Mouse (Mus musculus): ENCODE measurements around the gene Olfm1. TPM values are rescaled to one million over a fixed set of nuclear protein-coding genes. Genes with fewer than 3 reads are reported as not detected.

Gene Olfm1
- polyA plus RNA-seq, 1 experiment from 2014 or later: 26.0 TPM

DNA sequence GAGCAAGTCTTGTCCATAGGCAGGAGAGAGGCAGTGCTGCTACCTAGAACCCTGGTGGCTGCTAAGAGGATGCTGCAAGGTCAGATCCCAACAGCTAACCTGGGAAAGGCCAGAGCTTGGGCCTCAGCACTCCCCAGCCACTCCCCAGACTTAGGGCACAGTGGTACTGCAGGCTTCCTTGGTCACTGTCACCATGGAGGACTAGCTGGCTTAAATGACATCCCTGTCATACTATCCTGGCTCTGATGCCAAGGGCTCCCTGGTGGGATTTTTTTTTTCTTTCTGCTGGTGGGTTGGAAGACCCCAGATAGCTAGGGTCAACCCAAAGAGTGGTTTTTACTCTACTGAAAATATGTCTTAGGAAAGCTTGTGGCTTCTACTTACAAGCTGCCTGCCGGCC, 25.0 kb downstream of the Olfm1 start:
- 89% methylated on average over 1 of the region's 1 CpGs for WGBS
- no peak for ATAC-seq (replicated peaks; ENCODE audit: low FRiP score, low TSS enrichment, low read depth)

DNA sequence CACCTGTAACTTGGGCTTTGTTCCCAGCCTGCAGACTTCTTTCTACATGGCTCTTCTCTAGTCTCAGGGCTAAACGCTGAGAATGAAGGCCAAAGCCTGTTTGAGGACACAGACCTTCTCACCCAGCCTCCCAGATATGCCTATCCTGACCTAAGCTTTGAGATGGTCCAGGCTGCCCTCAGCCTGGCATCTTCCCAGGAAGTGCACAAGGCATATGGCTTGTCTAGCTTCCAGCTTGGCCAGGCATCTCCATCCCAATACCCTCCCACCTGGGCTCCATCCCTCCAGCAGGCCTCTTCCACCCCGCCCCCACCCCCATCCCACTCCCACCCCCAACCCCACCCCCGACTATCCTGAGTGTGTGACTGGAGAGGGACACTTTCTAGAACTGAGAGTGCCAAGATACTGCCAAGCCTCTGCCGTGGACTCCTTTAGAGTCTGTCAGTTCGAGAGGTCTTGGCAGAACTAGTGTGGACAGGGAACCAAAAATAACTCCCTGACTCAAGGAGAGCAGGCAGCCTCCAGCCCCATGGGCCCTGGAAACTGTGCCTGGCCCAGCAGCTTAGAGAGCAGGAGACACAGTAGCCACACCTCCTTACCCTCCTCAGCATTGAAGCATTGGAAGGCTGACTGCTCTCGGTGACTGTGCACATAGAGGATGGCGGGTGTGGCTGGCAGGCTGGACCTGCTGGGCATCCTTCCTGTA, 26.0 kb downstream of the Olfm1 start:
- Histone ChIP-seq H3K36me3 (ENCODE audit: control insufficient read depth, insufficient read depth, low read length) (peaks cover 17% of the 10 kb centered on the region; the same call in 1 of the 2 replicates), H3K4me1 (replicated peaks; ENCODE audit: control insufficient read depth, insufficient read depth, low read length) (no peaks in the 10 kb centered on the region), H3K27me3 (replicated peaks; ENCODE audit: control insufficient read depth, insufficient read depth, low read length) (no peaks in the 10 kb centered on the region), H3K4me3 (ENCODE audit: low read depth, low read length) (no peak overlapping the region), H3K9me3 (ENCODE audit: control insufficient read depth, low read length) (no peaks in the 10 kb centered on the region), H3K9ac (ENCODE audit: low read length) (no peak overlapping the region), H3K4me2 (ENCODE audit: low read length) (no peak overlapping the region), H3K27ac (ENCODE audit: low read depth) (no peak overlapping the region)
- no peak for DNase-seq (ENCODE audit: low spot score)
- ATAC-seq (replicated peaks; ENCODE audit: low FRiP score, low TSS enrichment, low read depth): no peak
- 68% methylated on average over 7 of the region's 7 CpGs for WGBS

More for the DNA sequence above, 25.0 kb downstream of the Olfm1 start:
- H3K4me3 ChIP-seq (ENCODE audit: low read depth, low read length): no peak overlapping the region
- H3K9ac ChIP-seq (ENCODE audit: low read length): no peak overlapping the region
- no peak overlapping the region for H3K27ac ChIP-seq (ENCODE audit: low read depth)
- H3K4me1 ChIP-seq (replicated peaks; ENCODE audit: control insufficient read depth, insufficient read depth, low read length): no peaks in the 10 kb centered on the region
- no peak for DNase-seq (ENCODE audit: low spot score)
- H3K9me3 ChIP-seq (ENCODE audit: control insufficient read depth, low read length): no peaks in the 10 kb centered on the region
- no peak overlapping the region for H3K4me2 ChIP-seq (ENCODE audit: low read length)
- H3K27me3 ChIP-seq (replicated peaks; ENCODE audit: control insufficient read depth, insufficient read depth, low read length): no peaks in the 10 kb centered on the region
- peaks cover 17% of the 10 kb centered on the region; the same call in 1 of the 2 replicates for H3K36me3 ChIP-seq (ENCODE audit: control insufficient read depth, insufficient read depth, low read length)

DNA sequence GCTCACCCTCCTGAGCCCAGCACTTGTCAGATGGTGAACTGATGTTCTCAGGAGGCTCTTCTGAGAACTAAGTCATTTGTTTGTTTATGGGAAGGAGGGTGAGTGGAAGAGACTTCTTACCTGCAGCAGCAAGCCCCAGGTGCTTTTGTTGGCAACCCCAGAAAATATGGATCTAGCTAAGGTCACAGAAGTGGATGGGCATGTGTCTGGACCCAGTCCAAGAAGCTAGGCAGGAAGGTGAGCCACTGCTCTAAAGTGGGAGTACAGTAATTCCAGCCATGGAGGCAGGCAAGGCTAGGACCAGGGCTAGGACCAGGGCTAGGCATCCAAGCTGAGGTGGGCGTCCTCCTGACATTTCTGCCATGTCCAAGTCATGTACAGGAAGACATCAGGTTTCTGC, 26.8 kb downstream of the Olfm1 start:
- H3K27ac ChIP-seq (ENCODE audit: low read depth): no peak overlapping the region
- WGBS: 88% methylated on average over 1 of the region's 1 CpGs
- DNase-seq (ENCODE audit: low spot score) (no peak), ATAC-seq (replicated peaks; ENCODE audit: low FRiP score, low TSS enrichment, low read depth) (no peak)
- no peak overlapping the region for H3K9ac ChIP-seq (ENCODE audit: low read length)
- H3K27me3 ChIP-seq (replicated peaks; ENCODE audit: control insufficient read depth, insufficient read depth, low read length): no peaks in the 10 kb centered on the region
- H3K4me1 ChIP-seq (replicated peaks; ENCODE audit: control insufficient read depth, insufficient read depth, low read length): no peaks in the 10 kb centered on the region
- H3K4me2 ChIP-seq (ENCODE audit: low read length): no peak overlapping the region
- peaks cover 14% of the 10 kb centered on the region; the same call in 1 of the 2 replicates for H3K36me3 ChIP-seq (ENCODE audit: control insufficient read depth, insufficient read depth, low read length)
- H3K9me3 ChIP-seq (ENCODE audit: control insufficient read depth, low read length): no peaks in the 10 kb centered on the region
- no peak overlapping the region for H3K4me3 ChIP-seq (ENCODE audit: low read depth, low read length)

DNA sequence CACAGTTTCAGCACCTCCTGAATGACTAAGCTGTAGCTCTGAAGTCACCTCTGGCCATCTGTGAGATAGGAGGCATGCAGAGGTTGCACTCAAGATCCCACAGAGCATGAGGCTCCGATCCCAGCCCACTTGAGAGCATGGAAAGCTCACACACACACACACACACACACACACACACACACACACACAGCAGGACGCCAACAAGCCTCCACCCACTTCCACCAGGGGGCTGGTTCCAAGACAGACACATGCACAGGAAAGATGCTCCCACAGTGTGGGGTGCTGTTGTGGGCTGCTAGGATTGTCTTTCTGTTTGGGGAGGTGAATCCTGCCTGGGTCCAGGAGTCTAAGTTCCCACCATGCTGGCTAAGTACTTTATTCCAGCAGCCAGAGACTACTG, 29.0 kb downstream of the Olfm1 start:
- H3K27ac ChIP-seq (ENCODE audit: low read depth): no peak overlapping the region
- H3K4me2 ChIP-seq (ENCODE audit: low read length): no peak overlapping the region
- WGBS: 33% methylated on average over 1 of the region's 2 CpGs
- 0 out of 2 replicates have a peak, but pooled peaks cover 4% of the 10 kb centered on the region for H3K36me3 ChIP-seq (ENCODE audit: control insufficient read depth, insufficient read depth, low read length)
- ATAC-seq (replicated peaks; ENCODE audit: low FRiP score, low TSS enrichment, low read depth) (no peak), DNase-seq (ENCODE audit: low spot score) (no peak)
- no peaks in the 10 kb centered on the region for H3K9me3 ChIP-seq (ENCODE audit: control insufficient read depth, low read length)
- H3K27me3 ChIP-seq (replicated peaks; ENCODE audit: control insufficient read depth, insufficient read depth, low read length): no peaks in the 10 kb centered on the region
- no peak overlapping the region for H3K4me3 ChIP-seq (ENCODE audit: low read depth, low read length)
- H3K9ac ChIP-seq (ENCODE audit: low read length): no peak overlapping the region
- H3K4me1 ChIP-seq (replicated peaks; ENCODE audit: control insufficient read depth, insufficient read depth, low read length): peaks cover 9% of the 10 kb centered on the region; the same call in 1 of the 2 replicates

DNA sequence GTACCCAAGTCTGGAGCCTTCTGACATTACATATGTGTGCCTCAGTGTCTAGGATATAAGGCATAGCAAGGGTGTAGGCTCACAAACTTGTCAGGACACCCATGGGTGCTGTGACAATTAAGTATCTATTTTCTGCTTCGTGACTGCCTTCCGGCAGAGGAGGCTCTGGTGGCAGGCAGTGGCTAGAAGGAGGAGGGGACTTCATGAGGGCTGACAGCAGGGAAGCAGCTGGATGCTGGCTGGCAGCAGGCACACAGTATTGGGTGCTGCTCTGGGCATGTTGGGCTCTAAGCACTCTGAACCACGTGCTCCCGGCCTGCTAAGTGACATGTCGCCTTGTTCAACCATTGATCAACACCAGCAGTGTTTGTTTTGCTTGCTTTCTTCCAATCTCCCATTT, 32.0 kb downstream of the Olfm1 start:
- H3K36me3 ChIP-seq (ENCODE audit: control insufficient read depth, insufficient read depth, low read length): peaks cover 18% of the 10 kb centered on the region
- no peak overlapping the region for H3K4me2 ChIP-seq (ENCODE audit: low read length)
- no peak for DNase-seq (ENCODE audit: low spot score)
- no peaks in the 10 kb centered on the region for H3K27me3 ChIP-seq (replicated peaks; ENCODE audit: control insufficient read depth, insufficient read depth, low read length)
- 65% methylated on average over 5 of the region's 5 CpGs for WGBS
- H3K4me3 ChIP-seq (ENCODE audit: low read depth, low read length): no peak overlapping the region
- H3K27ac ChIP-seq (ENCODE audit: low read depth): no peak overlapping the region
- H3K4me1 ChIP-seq (replicated peaks; ENCODE audit: control insufficient read depth, insufficient read depth, low read length): peaks cover 9% of the 10 kb centered on the region; the same call in 1 of the 2 replicates
- H3K9me3 ChIP-seq (ENCODE audit: control insufficient read depth, low read length): no peaks in the 10 kb centered on the region
- H3K9ac ChIP-seq (ENCODE audit: low read length): no peak overlapping the region
- ATAC-seq (replicated peaks; ENCODE audit: low FRiP score, low TSS enrichment, low read depth): no peak

DNA sequence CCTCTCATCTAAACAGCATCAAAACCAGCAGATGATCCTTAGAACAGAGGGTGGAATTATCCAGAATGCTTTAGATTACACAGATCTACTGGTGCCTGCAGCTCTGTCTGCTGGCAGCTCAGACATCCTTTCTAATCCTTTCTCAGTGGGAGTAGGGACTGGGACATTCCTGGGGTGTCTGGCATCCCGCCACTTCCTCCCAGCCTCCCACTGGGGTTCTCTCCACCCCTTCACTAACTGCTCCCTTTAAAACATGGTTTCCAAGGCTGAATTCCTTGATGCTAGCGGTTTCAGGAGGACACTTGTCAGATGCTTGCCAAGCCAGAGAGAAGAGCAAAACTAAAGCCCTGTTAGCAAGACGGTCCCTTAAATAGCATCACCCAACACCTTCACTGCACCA, 33.1 kb downstream of the Olfm1 start:
- Histone ChIP-seq H3K9me3 (ENCODE audit: control insufficient read depth, low read length) (no peaks in the 10 kb centered on the region), H3K4me1 (replicated peaks; ENCODE audit: control insufficient read depth, insufficient read depth, low read length) (peaks cover 9% of the 10 kb centered on the region; the same call in 1 of the 2 replicates), H3K4me2 (ENCODE audit: low read length) (no peak overlapping the region), H3K36me3 (ENCODE audit: control insufficient read depth, insufficient read depth, low read length) (peaks cover 24% of the 10 kb centered on the region), H3K9ac (ENCODE audit: low read length) (no peak overlapping the region), H3K27me3 (replicated peaks; ENCODE audit: control insufficient read depth, insufficient read depth, low read length) (no peaks in the 10 kb centered on the region), H3K4me3 (ENCODE audit: low read depth, low read length) (no peak overlapping the region), H3K27ac (ENCODE audit: low read depth) (no peak overlapping the region)
- DNase-seq (ENCODE audit: low spot score) (no peak), ATAC-seq (replicated peaks; ENCODE audit: low FRiP score, low TSS enrichment, low read depth) (no peak)
- 68% methylated on average over 3 of the region's 3 CpGs for WGBS

DNA sequence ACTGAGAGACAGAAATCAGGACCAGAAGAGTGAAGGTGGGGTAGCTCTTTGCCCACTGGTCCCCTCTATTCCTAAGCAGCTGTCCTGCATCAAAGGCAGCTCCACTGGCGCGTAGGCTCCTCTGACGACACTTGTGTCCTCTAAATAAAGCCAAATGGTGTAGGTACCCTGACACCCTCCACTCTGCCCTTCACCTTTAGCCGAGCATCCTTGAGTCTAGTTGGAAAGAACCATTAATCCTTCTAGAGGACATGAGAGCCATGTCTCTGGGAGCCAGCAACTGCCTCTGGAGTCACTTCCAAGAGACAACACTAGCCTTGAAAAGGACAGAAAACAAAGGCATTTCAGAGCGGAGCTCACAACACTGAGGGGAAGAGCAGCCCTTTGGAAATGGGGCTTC, 34.2 kb downstream of the Olfm1 start:
- H3K36me3 ChIP-seq (ENCODE audit: control insufficient read depth, insufficient read depth, low read length): peaks cover 24% of the 10 kb centered on the region
- ATAC-seq (replicated peaks; ENCODE audit: low FRiP score, low TSS enrichment, low read depth) (no peak), DNase-seq (ENCODE audit: low spot score) (no peak)
- H3K4me1 ChIP-seq (replicated peaks; ENCODE audit: control insufficient read depth, insufficient read depth, low read length): peaks cover 9% of the 10 kb centered on the region; the same call in 1 of the 2 replicates
- no peak overlapping the region for H3K9ac ChIP-seq (ENCODE audit: low read length)
- no peaks in the 10 kb centered on the region for H3K27me3 ChIP-seq (replicated peaks; ENCODE audit: control insufficient read depth, insufficient read depth, low read length)
- WGBS: 72% methylated on average over 5 of the region's 5 CpGs
- H3K9me3 ChIP-seq (ENCODE audit: control insufficient read depth, low read length): no peaks in the 10 kb centered on the region
- H3K4me2 ChIP-seq (ENCODE audit: low read length): no peak overlapping the region
- H3K27ac ChIP-seq (ENCODE audit: low read depth): no peak overlapping the region
- H3K4me3 ChIP-seq (ENCODE audit: low read depth, low read length): no peak overlapping the region

DNA sequence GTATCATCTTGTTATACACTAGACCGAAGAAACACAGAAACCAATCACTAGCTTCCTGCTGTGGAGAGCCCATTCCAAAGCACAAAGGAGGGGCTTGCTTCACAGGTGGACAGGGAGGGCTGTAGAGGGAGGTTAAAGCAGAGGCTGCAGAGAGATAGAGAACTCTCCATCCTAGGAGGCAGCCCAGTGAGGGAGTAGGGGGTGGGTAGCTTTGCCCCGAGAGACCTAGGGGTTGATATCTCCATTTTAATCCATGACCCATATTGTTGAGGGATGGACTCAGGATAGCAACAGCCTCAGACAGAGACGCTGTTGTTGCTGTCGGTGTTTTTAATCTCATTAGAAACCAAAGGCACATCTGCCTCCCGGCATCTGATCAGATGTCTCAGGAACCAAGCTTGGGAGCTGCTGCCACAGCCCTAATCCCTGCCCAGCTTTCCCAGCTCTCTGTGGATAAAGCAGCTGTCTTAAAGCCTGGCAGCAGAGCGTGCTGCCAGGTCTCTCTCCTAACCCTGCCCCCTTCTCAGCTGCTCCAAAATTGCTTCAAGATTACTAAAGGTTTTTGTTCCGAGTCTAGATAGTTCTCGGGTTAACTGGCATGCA, 34.9 kb downstream of the Olfm1 start:
- H3K4me2 ChIP-seq (ENCODE audit: low read length): no peak overlapping the region
- no peak overlapping the region for H3K27ac ChIP-seq (ENCODE audit: low read depth)
- H3K27me3 ChIP-seq (replicated peaks; ENCODE audit: control insufficient read depth, insufficient read depth, low read length): no peaks in the 10 kb centered on the region
- H3K4me3 ChIP-seq (ENCODE audit: low read depth, low read length): no peak overlapping the region
- H3K4me1 ChIP-seq (replicated peaks; ENCODE audit: control insufficient read depth, insufficient read depth, low read length): peaks cover 9% of the 10 kb centered on the region; the same call in 1 of the 2 replicates
- no peak overlapping the region for H3K9ac ChIP-seq (ENCODE audit: low read length)
- peaks cover 24% of the 10 kb centered on the region for H3K36me3 ChIP-seq (ENCODE audit: control insufficient read depth, insufficient read depth, low read length)
- ATAC-seq (replicated peaks; ENCODE audit: low FRiP score, low TSS enrichment, low read depth) (no peak), DNase-seq (ENCODE audit: low spot score) (no peak)
- no peaks in the 10 kb centered on the region for H3K9me3 ChIP-seq (ENCODE audit: control insufficient read depth, low read length)
- WGBS: 73% methylated on average over 8 of the region's 8 CpGs

DNA sequence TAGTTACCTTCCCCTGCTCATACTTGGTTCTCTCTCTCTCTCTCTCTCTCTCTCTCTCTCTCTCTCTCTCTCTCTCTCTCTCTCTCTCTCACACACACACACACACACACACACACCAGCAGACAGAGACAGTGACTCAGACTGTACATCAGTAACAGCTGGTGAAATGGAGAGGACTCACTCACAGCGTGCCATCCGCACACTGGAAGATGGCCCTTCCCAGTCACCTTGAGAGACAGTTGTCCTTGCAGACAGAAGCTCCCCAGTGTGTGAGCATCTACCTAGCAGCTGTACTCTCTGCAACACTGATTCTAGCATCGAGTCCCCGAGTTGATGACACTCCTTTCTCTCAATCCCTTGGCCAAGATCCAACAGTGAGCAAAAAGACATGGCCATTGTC, 35.6 kb downstream of the Olfm1 start:
- H3K27ac ChIP-seq (ENCODE audit: low read depth): no peak overlapping the region
- no peaks in the 10 kb centered on the region for H3K9me3 ChIP-seq (ENCODE audit: control insufficient read depth, low read length)
- WGBS: 88% methylated on average over 4 of the region's 4 CpGs
- ATAC-seq (replicated peaks; ENCODE audit: low FRiP score, low TSS enrichment, low read depth): no peak
- no peak for DNase-seq (ENCODE audit: low spot score)
- peaks cover 9% of the 10 kb centered on the region; the same call in 1 of the 2 replicates for H3K4me1 ChIP-seq (replicated peaks; ENCODE audit: control insufficient read depth, insufficient read depth, low read length)
- H3K27me3 ChIP-seq (replicated peaks; ENCODE audit: control insufficient read depth, insufficient read depth, low read length): no peaks in the 10 kb centered on the region
- H3K36me3 ChIP-seq (ENCODE audit: control insufficient read depth, insufficient read depth, low read length): peaks cover 24% of the 10 kb centered on the region
- no peak overlapping the region for H3K9ac ChIP-seq (ENCODE audit: low read length)
- no peak overlapping the region for H3K4me2 ChIP-seq (ENCODE audit: low read length)
- no peak overlapping the region for H3K4me3 ChIP-seq (ENCODE audit: low read depth, low read length)

All from intestine, embryonic 14.5 days (tissue).